Mouse (Mus musculus) lung, adult 2 months (tissue): Measurements from ENCODE around the gene Sdsl.

ENCODE experiments used
- CTCF ChIP-seq: fragments of 200-500 bp; IDR thresholded peaks from 2 replicates; pipeline ENCODE4 v1.5.1; 2011; ENCODE audit warnings: mild to moderate bottlenecking, low read length, control low read depth; ENCODE audit not compliant: insufficient read depth
- POLR2A ChIP-seq: fragments of 200-500 bp; IDR thresholded peaks from 2 replicates; pipeline ENCODE4 v1.6.1; 2011; ENCODE audit warnings: low read depth, mild to moderate bottlenecking, control low read depth, low read length, borderline replicate concordance; ENCODE audit errors: extremely low read depth

- TF ChIP-seq CTCF = no peak
- no peak for TF ChIP-seq POLR2A
These were observed 21.3 kb upstream of the Sdsl start for GRCm38 (mm10) chr5:120493873-120494395.
